Mouse (Mus musculus) monocyte, adult 5-6 weeks (primary cell): ENCODE data around the gene Zfp106. TPM values are rescaled to one million over a fixed set of nuclear protein-coding genes. Genes with fewer than 3 reads are reported as not detected.
A peak's percentile ranks its signal among the peaks of the same experiment; 100 is the strongest.

Experiments used
- ATAC-seq: fragments of 153-309, 156-312 bp; replicated peaks from 2 replicates; pipeline ENCODE4 v1.8.0; 2017; ENCODE audit warnings: mild to moderate bottlenecking; ENCODE audit not compliant: low TSS enrichment, insufficient number of reproducible peaks, severe bottlenecking, poor library complexity, low FRiP score
- total RNA-seq: library from RNA; stranded (forward); fragments of 200-1000, 200-491, 200-594 nt; gene quantifications from 3 replicates; pipeline ENCODE4 v1.2.3, GENCODE M21; 2017

Gene Zfp106
- total RNA-seq, 1 experiment from 2014 or later = 70.6 TPM

DNA sequence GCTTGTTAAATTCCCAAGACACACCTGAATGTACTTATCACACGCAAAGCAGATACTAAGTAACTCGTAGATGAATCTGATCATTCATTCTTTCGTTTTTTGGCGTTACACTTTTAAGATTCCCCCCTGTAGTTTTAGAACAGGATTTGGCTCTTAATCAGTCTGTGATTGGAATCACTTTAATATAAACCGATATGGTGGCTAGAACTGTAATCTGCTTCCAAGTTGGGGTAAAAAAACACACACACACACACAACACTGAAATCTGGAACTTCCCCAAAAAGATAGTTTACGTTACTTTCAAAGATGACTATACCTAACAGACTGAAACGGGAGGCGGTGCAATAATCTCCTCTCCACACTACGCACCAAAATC is 796 bp downstream of the Zfp106 start:
- peak; percentile 13; the same call in 1 of the 2 replicates for ATAC-seq

DNA sequence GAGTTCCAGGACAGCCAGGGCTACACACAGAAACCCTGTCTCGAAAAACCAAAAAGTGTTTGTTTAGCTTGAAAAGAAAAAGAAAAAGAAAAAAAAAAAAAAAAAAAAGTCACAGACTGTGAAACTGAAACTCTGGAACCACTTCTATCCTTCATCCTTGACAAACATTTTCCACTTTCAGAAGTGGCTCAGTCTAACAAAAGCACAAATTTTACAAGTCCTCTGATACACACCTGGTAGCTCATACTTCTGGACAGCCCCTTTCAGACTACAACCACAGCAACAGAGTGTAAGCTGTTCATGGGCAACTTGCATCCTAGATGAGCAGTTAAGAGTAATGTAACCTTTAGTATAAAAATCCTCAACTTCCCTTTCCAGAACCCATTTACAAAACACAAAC is 2.1 kb downstream of the Zfp106 start:
- no peak for ATAC-seq

DNA sequence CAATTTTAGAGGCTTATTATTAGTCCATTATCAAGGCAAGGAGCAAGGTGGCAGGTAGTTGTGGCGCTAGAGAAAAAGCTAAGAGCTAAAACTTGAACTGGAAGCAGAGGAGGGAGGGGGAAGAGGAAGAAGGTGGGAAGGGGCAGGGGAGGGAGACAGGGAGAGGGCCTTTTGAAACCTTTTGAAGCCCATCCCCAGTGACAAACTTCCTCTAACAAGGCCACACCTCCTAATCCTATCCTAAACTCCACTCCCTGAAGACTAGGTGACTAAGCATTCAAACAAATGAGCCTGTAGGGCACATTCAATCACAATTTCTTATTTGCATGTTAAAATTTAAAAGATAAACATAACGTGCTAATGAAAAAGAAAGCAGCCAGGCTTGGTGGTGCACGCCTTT is 4.8 kb downstream of the Zfp106 start:
- ATAC-seq = peak; percentile 57

DNA sequence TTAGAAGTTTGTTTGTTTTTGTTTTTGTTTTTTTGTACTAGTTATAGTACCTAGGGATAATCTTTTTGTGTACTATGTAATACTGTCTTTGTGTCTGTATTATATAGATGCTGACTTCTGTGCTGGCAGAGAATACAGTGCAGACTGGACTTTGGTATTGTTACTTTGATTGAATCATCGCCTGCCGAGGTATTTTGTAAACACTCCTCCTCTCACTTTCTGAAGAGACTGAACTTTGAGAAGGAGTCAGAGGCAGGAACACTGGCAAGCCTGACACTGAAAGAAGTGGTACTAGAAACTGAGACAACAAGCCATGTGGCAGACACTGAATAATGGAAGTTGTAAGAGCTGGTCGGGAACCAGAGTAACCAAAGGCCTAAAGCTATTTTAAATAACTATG is 6.8 kb downstream of the Zfp106 start:
- no peak for ATAC-seq

DNA sequence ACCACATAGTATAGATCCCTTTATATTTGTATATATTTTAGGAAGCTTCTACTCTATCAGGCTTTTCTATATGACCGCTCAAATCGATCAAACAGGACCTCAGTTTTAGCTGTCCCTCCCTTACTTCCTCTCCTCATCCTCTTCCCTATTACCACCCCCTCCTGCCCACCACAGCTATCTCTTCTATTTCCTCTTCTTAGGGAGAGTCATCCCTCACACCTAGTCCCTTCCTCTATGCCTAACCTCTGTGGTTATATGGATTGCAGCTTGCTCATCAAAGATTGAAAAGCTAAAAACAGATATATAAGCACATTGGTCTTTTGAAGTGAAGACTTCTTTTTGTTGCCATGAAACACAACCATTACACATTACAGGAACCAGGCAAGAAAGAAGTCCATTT is 18.9 kb downstream of the Zfp106 start:
- ATAC-seq = no peak; the same call in 1 of the 2 replicates

DNA sequence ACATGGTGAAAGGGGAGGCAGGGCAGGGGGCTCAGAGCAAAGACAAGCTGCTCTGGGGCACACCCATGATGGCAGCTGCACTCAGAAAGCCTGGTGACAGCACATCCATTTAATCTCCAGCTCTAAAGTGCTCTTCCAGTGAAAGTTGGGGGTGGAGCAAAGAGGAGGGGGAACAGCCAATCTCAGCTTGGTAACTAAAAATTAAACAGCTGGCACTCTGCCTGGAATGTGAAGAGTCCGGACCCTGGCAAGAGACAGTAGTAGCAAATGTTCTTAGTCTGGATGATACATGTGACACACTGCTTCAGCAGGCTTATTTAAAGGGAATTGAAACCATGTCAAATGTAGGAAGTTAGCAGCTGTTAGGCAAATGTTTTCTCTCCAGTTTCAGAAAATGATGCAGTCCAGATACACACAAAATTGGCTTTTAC is 23.9 kb downstream of the Zfp106 start:
- peak; percentile 97 for ATAC-seq

DNA sequence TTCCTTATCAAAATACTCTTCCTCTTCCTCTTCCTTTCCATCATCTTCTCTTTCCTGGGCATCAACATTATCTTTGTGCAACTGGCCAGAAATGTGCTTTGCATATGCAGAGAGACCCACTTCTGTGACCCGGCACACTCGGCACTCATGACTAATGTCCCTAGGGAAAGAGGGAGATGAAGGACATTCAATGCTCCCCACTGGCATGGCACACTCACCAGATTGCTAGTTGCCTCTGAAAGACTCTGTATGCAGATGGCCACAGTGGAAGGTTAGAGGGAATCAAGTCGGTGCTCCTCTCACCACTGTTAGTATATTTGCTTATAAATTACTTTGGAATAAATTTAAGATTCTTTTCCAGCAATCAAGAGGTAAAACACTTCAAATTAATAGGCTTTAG is 24.3 kb downstream of the Zfp106 start:
- no peak for ATAC-seq

DNA sequence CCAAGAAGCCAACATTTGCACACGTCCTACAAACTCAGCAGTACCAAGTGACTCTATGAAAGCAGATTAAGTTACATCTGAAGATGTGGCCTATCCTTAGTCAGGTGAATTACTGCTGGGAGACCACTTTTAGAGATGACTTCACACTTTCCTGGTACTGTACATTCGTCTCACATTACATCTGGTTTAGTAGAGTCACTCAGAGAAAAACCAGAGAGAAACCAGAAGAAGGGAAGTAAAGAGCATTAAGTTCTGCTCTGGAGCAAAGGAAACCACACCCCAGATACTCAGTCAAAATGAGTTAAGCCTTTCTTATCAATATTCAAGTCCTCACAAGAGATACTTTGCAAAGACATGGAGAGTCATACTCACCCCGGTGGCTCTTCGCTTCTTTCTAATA is 32.4 kb downstream of the Zfp106 start:
- no peak for ATAC-seq

DNA sequence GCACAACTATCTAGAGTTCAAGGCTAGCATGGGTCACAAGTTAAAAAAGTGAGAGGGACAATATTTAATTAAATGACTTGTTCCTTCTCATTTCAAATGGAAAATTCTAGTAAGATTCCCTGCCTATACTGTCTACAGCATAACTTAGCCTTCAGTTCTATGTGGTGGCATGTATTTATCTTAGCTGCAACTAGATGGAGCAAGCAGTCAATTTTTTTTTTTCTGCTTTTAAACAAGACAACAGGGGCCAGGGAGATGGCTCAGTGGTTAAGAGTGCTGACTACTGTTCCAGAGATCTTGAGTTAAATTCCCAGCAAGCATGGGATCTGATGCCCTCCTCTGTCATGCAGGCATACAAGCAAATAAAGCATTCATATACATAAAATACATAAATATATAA is 34.1 kb downstream of the Zfp106 start:
- ATAC-seq = no peak

DNA sequence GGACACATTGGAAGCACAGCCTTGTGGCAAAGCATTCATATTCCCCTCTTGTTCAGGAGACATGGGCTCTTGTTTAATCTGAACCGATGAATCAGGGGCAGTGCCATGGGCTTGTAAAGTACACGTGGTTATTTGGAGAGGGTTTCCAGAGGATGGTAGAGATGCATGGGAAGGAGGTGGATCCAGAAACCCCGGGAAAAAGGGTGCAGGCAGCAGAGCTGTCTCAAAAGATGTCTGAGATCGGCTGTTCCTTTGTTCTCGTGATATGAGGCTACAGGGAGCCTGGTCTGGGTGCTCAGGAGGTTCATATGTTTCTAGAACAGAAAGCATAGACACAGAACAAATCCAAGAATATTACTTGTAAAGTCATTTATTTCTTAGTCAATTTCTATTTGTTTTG is 36.9 kb downstream of the Zfp106 start:
- no peak for ATAC-seq

DNA sequence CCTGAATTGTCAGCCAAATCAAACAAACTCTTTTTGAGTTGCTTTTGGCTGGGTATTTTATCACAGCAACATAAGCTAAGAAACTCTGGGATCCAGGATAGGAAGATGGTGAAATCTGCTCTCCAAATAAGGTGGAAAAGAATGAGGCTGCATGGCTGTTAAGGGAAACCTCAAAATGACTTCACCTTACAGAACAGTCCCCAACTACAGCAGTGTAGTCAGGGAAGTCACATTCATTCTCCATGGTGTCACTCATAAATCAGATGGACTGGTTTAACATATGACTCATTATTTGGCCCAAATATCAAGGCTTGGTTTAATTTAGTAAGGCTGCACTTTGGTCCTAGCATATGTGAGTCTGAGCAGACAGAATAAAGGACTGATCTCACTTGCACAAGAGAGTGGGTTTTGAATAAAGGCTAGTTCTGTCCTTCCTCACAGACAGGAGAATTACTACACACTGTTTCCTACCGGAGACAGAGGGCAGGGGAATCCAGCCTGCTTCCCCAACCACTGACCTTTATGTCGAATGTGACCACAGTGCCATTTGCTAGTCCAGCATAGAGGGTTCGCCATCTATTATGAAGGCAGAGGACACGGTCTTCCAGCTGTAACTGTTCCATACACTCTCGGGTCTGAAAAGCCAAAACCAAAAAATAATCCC is 45.0 kb downstream of the Zfp106 start:
- no peak for ATAC-seq

DNA sequence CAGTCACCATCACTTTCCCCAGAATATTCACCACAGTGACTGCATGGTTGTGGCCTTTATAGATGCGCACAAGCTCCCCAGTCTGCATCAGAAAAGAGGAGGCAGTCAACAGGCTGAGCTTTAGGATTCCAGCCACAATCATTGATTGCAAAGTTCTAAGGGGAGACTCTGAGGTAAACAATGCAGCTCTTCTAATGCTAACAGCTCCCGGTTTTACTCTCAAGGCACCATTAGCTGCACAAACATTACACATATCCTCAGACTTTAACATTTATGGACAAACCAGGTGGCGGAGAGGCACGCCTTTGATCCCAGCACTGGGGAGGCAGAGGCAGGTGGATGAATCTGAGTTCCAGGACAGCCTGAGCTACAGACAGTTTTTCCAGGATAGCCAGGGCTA is 49.5 kb downstream of the Zfp106 start:
- ATAC-seq = no peak

DNA sequence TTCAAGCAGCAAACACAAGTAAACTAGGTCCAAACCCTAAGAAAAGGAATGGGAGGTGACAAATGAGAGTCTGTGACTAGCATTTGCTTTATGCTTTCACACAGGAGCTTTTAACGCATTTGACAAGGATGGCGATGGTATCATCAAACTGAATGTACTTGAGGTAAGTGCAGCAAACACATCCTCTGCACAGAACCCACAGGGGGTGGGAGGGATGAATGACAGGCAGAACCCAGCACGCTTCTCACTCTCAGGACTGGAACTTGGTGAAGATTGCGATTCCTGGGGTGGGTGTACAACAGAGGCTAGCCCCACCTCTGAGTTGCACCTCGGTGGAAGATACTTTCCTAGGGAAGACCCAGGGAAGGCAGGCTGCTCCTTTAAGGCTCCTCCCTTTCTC is 59.7 kb downstream of the Zfp106 start:
- ATAC-seq = no peak

DNA sequence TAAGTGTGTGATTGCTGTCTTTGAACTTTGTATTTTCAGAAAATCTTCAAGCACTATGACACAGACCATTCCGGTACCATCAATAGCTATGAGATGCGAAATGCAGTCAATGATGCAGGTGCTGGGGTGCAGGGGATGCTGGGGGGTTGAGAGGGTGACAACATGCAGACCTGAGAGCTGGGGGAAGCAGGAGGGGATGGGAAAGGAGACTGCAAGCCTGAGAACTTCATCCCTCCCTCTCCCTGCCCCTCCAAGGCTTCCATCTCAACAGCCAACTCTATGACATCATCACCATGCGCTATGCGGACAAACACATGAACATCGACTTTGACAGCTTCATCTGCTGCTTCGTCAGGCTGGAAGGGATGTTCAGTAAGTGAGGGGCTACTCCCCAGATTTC is 60.5 kb downstream of the Zfp106 start:
- ATAC-seq = no peak

DNA sequence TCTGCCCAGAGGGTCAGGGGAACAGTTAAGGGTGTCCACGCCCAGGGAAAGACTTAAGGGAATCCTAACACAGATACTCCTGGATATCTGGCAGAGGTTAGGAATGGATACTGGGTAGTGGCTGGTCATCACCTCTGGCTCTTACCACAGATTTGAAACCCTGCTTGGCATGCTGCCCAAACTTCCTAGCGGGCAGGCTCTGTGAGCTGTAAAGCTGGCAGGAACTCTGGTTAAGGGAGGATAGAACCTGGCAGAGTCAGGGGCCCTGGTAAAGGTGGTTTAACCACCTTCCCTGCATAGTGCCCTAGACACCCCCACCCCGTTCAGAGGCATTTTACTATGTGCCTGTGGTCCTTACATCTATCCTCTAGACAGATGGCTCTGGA is 61.0 kb downstream of the Zfp106 start:
- ATAC-seq = no peak

DNA sequence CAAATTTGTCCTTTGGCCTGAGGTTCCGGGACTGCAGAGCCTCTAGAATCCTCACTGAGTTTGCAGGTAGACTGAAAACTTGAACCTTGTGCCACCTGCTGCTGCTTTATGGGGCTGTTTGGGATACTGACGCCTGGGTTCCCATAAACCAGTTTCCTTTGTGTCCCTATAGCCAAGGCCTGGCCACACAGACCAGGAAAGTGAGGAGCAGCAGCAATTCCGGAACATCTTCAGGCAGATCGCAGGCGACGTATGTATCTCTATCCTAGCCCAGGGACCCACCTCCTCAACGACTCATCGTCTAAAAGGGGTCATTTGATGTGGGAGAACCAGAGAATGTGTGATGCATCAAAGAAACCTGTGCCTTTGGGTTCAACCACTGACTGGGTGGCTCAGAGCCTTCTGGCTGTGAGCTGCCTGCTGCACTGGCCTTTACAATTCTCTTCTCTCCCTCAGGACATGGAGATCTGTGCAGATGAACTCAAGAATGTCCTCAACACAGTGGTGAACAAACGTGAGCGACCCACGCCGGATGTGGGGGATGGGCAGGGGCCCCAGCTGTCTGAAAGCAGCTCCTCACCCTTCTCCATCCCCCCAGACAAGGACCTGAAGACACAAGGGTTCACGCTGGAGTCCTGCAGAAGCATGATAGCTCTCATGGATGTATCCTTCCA is 61.6 kb downstream of the Zfp106 start:
- ATAC-seq = no peak

DNA sequence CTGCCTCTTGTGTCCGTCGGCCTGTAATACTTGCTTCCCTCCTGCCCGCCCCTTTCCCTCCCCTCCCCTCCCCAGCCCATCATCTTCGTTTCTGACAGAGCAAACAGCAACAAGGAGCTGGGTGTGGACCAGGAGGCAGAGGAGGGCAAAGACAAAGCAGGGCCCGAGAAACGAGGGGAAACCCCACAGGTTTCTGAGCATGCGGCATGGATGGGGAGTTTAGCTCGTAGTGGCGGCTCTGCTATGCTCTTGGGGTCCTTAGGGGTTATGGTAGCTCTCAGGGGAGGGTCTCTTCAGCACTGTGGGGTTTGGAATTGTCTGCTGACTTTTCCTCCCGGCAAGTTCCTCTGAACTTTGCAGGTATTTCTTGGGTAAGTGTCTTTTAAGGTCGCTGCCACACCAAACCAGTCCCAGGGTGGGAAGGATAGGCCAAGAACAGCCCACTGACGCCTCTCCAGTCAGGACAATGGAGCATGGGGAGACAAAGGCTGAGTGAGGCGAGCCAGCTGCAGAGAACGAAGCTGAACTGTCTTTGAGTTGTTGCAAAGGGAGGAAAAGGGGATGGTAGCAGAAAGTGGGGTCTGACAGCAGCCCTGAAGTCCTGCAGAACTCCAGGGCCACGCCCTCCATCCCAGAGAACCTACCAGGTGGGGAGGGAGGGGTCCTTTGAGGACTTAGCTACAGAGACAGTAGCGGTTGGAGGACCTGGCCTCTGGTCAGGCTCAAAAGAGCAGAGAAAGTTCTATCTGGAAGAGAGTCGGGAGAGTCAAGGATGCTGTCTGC is 62.3 kb downstream of the Zfp106 start:
- ATAC-seq = no peak

DNA sequence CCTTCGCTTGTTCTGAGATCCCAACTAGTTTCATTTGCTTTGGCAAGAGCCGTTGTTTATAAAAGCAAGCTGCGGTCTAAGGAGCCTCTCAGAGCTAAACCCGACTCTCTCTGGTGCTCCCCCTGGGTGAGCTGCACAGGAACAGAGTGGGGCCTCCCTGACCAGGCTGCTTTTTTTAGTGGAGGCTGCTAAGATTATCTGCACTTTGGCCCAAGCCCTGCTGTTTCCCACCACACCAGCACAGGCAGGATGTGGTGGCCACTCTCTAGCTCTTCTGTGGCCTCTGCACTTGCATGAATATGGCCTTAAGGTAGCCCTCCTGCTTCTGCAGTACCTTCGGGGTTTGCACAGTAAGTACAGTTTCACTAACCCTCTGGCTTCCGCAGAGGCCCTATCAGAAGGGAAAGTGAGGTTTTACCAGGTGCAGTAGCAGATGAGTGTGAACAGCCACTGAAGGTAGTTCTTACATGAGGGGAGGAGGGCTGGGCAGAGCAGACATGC is 63.6 kb downstream of the Zfp106 start:
- peak; percentile 41 for ATAC-seq

DNA sequence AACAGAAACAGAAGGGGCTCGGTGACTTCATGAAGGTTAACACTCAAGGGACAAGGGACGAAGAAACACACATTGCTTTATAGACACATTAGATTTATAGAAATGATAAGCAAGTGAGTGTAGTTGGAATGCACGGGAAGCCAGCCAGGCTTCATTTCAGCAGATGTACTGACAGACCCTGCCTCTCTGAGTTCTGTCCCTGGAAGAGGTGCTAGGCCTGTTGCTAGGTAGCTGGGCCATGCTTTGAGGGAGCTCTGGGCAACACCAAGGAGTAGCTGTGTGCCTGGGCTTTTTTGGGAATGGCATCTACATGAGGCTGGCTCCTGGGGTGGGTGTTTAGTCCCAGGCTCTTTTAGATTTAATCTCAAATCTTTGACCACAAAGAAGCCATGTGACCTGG is 67.1 kb downstream of the Zfp106 start:
- ATAC-seq = no peak

DNA sequence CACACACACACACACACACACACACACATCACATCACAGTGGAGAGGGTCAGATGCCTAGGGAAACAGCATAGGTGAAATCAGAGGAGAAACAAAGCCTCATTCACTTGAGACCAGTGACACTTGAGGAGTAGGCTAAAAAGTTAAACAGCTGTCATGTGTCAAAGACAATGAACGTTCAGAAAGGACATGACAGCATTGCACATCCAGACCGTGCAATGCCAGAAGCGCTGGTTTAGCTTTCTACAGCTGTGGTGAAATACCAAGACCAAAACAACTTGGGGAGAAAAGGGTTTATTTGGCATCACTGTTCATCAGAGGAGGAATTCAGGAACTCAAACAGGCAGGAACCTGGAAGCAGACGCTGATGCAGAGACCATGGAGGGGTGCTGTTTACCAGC is 70.4 kb downstream of the Zfp106 start:
- no peak for ATAC-seq
